Mouse (Mus musculus) kidney, adult 2 months (tissue): ENCODE data around the gene Atp11a.

Experiments used
- CTCF ChIP-seq: fragments of 200-500 bp; conservative IDR thresholded peaks from 2 replicates; pipeline ENCODE4 v1.5.1; 2011; ENCODE audit warnings: low read depth, mild to moderate bottlenecking, control low read depth, low read length, moderate library complexity, mixed read lengths; ENCODE audit not compliant: insufficient read depth, insufficient read length
- POLR2A ChIP-seq: fragments of 200-500 bp; IDR thresholded peaks from one replicate; pipeline ENCODE4 v1.6.1; 2011; ENCODE audit warnings: low read depth, low read length, control low read depth

GRCm38 (mm10) chr8:12870656-12871055, 113.8 kb downstream of the Atp11a start:
- no peak for TF ChIP-seq POLR2A
- TF ChIP-seq CTCF = no peak
